Mouse (Mus musculus): ENCODE data around the gene Ankrd44.

GRCm38 (mm10) chr1:54906322-54906721 lies 19.9 kb downstream of the Ankrd44 start:
- no peak for TF ChIP-seq CTCF (IDR thresholded peaks at IDR 0.05; ENCODE audit: extremely low read depth, insufficient read length, insufficient replicate concordance, low read depth, low read length)
- TF ChIP-seq POLR2A (IDR thresholded peaks at IDR 0.05; ENCODE audit: low read depth, low read length) = no peak

All from small intestine, adult 2 months (tissue).